Mouse (Mus musculus) hindbrain, embryonic 11.5 days (tissue): ENCODE results near the gene Dock4. TPM values are rescaled to one million over a fixed set of nuclear protein-coding genes. Genes with fewer than 3 reads are reported as not detected.

Source experiments
- ATAC-seq: fragments of 200-750 bp; cut with Nextera tagmentation; 2 replicates; pipeline ENCODE4 v1.8.0; 2017; ENCODE audit warnings: mild to moderate bottlenecking, moderate TSS enrichment, moderate library complexity; ENCODE audit not compliant: low FRiP score
- DNase-seq: peaks from one replicate; pipeline ENCODE4 v3.0.0-alpha.2; 2015; ENCODE audit warnings: low spot score
- H3K27ac ChIP-seq: fragments of 300-500 bp; sonication (generic); 2 replicates; pipeline ENCODE4 v1.5.1; 2014; ENCODE audit warnings: mild to moderate bottlenecking, low read depth, low read length
- H3K27me3 ChIP-seq: fragments of 300-500 bp; sonication (generic); 2 replicates; pipeline ENCODE4 v1.6.1; 2014; ENCODE audit warnings: mild to moderate bottlenecking, low read length, moderate library complexity, mixed read lengths; ENCODE audit not compliant: control insufficient read depth, insufficient read depth
- H3K36me3 ChIP-seq: fragments of 300-500 bp; sonication (generic); 2 replicates; pipeline ENCODE4 v1.6.1; 2014; ENCODE audit warnings: mild to moderate bottlenecking, low read length, moderate library complexity, mixed read lengths; ENCODE audit not compliant: control insufficient read depth, insufficient read depth
- H3K4me1 ChIP-seq: fragments of 300-500 bp; sonication (generic); replicated peaks from 2 replicates; pipeline ENCODE4 v1.6.1; 2014; ENCODE audit warnings: low read length, mixed read lengths; ENCODE audit not compliant: control insufficient read depth, insufficient read depth
- H3K4me2 ChIP-seq: fragments of 300-500 bp; sonication (generic); replicated peaks from 2 replicates; pipeline ENCODE4 v1.6.1; 2014; ENCODE audit warnings: mild to moderate bottlenecking, low read depth, low read length
- H3K4me3 ChIP-seq: fragments of 300-500 bp; sonication (generic); 2 replicates; pipeline ENCODE4 v1.5.1; 2014; ENCODE audit warnings: low read depth, low read length
- H3K9ac ChIP-seq: fragments of 300-500 bp; sonication (generic); 2 replicates; pipeline ENCODE4 v1.6.1; 2014; ENCODE audit warnings: low read depth, low read length
- H3K9me3 ChIP-seq: fragments of 300-500 bp; sonication (generic); 2 replicates; pipeline ENCODE4 v1.6.1; 2016; ENCODE audit warnings: low read length; ENCODE audit not compliant: control insufficient read depth
- WGBS: fragments of 180-500 bp; shearing (Covaris S2); extraction: QIAGEN DNeasy Blood & Tissue Kit; methylation state at CpG from one replicate; pipeline ENCODE4 v1.1.7; 2014; 5-methylcytosine and 5-hydroxymethylcytosine counted together
- polyA plus RNA-seq: library from polyadenylated mRNA; unstranded; fragments of >200 nt; fragmentation: Nextera tagmentation; extraction: Ambion mirVana; gene quantifications from 2 replicates; pipeline ENCODE4 v1.2.1, GENCODE M21; 2014

Gene Dock4
- polyA plus RNA-seq, 1 experiment from 2014 or later, result 29.4 TPM

GRCm38 (mm10) chr12:40797561-40798343 lies 352.0 kb downstream of the Dock4 start:
- ATAC-seq (no peak), DNase-seq (no peak)
- 65% methylated on average over 9 of the region's 9 CpGs for WGBS
- Histone ChIP-seq H3K4me3 (no peak overlapping the region), H3K9ac (no peak overlapping the region), H3K27ac (no peak overlapping the region), H3K4me1 (no peaks in the 10 kb centered on the region), H3K27me3 (no peaks in the 10 kb centered on the region), H3K9me3 (no peaks in the 10 kb centered on the region), H3K4me2 (no peak overlapping the region), H3K36me3 (no peaks in the 10 kb centered on the region)

- Histone ChIP-seq H3K4me1 (no peaks in the 10 kb centered on the region), H3K27ac (no peak overlapping the region), H3K27me3 (no peaks in the 10 kb centered on the region), H3K4me3 (no peak overlapping the region), H3K4me2 (no peak overlapping the region), H3K9me3 (no peaks in the 10 kb centered on the region), H3K36me3 (no peaks in the 10 kb centered on the region), H3K9ac (no peak overlapping the region)
- WGBS, result 70% methylated on average over 5 of the region's 5 CpGs
- ATAC-seq (no peak), DNase-seq (no peak)
These were observed 352.7 kb downstream of the Dock4 start for GRCm38 (mm10) chr12:40798344-40799017.

GRCm38 (mm10) chr12:40801456-40801855 lies 355.7 kb downstream of the Dock4 start:
- Histone ChIP-seq H3K36me3 (no peaks in the 10 kb centered on the region), H3K27ac (no peak overlapping the region), H3K4me3 (no peak overlapping the region), H3K27me3 (no peaks in the 10 kb centered on the region), H3K4me2 (no peak overlapping the region), H3K4me1 (no peaks in the 10 kb centered on the region), H3K9ac (no peak overlapping the region), H3K9me3 (no peaks in the 10 kb centered on the region)
- 82% methylated on average over 3 of the region's 3 CpGs for WGBS
- ATAC-seq, result no peak
- no peak for DNase-seq

- Histone ChIP-seq H3K36me3 (no peaks in the 10 kb centered on the region), H3K27me3 (no peaks in the 10 kb centered on the region), H3K9me3 (no peaks in the 10 kb centered on the region), H3K4me3 (no peak overlapping the region), H3K9ac (no peak overlapping the region), H3K4me1 (no peaks in the 10 kb centered on the region), H3K27ac (no peak overlapping the region), H3K4me2 (no peak overlapping the region)
- DNase-seq, result no peak
- no peak for ATAC-seq
- WGBS, result 83% methylated on average over 2 of the region's 2 CpGs
These were observed 359.5 kb downstream of the Dock4 start for GRCm38 (mm10) chr12:40805257-40805656.

- H3K27ac ChIP-seq, result no peak overlapping the region
- WGBS, result 95% methylated on average over 1 of the region's 1 CpGs
- H3K4me2 ChIP-seq, result no peak overlapping the region
- no peaks in the 10 kb centered on the region for H3K27me3 ChIP-seq
- H3K36me3 ChIP-seq, result no peaks in the 10 kb centered on the region
- H3K4me1 ChIP-seq, result no peaks in the 10 kb centered on the region
- ATAC-seq (no peak), DNase-seq (no peak)
- no peaks in the 10 kb centered on the region for H3K9me3 ChIP-seq
- H3K9ac ChIP-seq, result no peak overlapping the region
- H3K4me3 ChIP-seq, result no peak overlapping the region
These were observed 362.2 kb downstream of the Dock4 start for GRCm38 (mm10) chr12:40807916-40808315.

- no peak overlapping the region for H3K4me2 ChIP-seq
- no peaks in the 10 kb centered on the region for H3K9me3 ChIP-seq
- no peaks in the 10 kb centered on the region for H3K27me3 ChIP-seq
- H3K9ac ChIP-seq, result no peak overlapping the region
- H3K4me1 ChIP-seq, result no peaks in the 10 kb centered on the region
- H3K27ac ChIP-seq, result no peak overlapping the region
- ATAC-seq (no peak), DNase-seq (no peak)
- no peak overlapping the region for H3K4me3 ChIP-seq
- no peaks in the 10 kb centered on the region for H3K36me3 ChIP-seq
- WGBS, result 56% methylated on average over 2 of the region's 2 CpGs
These were observed 367.7 kb downstream of the Dock4 start for GRCm38 (mm10) chr12:40813474-40813873.

- H3K9me3 ChIP-seq, result no peaks in the 10 kb centered on the region
- no peak overlapping the region for H3K4me2 ChIP-seq
- H3K27ac ChIP-seq, result no peak overlapping the region
- DNase-seq, result no peak
- H3K9ac ChIP-seq, result no peak overlapping the region
- ATAC-seq, result no peak
- no peak overlapping the region for H3K4me3 ChIP-seq
- no peaks in the 10 kb centered on the region for H3K27me3 ChIP-seq
- H3K36me3 ChIP-seq, result no peaks in the 10 kb centered on the region
- H3K4me1 ChIP-seq, result no peaks in the 10 kb centered on the region
These were observed 369.1 kb downstream of the Dock4 start for GRCm38 (mm10) chr12:40814659-40815363.

GRCm38 (mm10) chr12:40818046-40818708 lies 372.4 kb downstream of the Dock4 start:
- H3K27me3 ChIP-seq, result no peaks in the 10 kb centered on the region
- no peak overlapping the region for H3K9ac ChIP-seq
- no peaks in the 10 kb centered on the region for H3K4me1 ChIP-seq
- no peak overlapping the region for H3K4me2 ChIP-seq
- DNase-seq (no peak), ATAC-seq (no peak)
- no peak overlapping the region for H3K4me3 ChIP-seq
- WGBS, result 89% methylated on average over 6 of the region's 6 CpGs
- H3K9me3 ChIP-seq, result no peaks in the 10 kb centered on the region
- no peak overlapping the region for H3K27ac ChIP-seq
- H3K36me3 ChIP-seq, result no peaks in the 10 kb centered on the region
